Mouse (Mus musculus): ENCODE data around the gene Lage3. TPM values are rescaled to one million over a fixed set of nuclear protein-coding genes. Genes with fewer than 3 reads are reported as not detected.

The Lage3 gene
- total RNA-seq, 1 experiment from 2014 or later, result 6.7 TPM

Other genes starting within 250 kb of the Lage3 start
- not detected in 3 replicates for gene Opn1mw, start 226.2 kb downstream of the Lage3 start, total RNA-seq (2017)
- gene Mecp2, start 218.3 kb downstream of the Lage3 start, total RNA-seq (2017), result 22.6 to 35.0 TPM (median 27.3 TPM) in 3 replicates
- not detected in 3 replicates for gene Tex28, start 185.8 kb downstream of the Lage3 start, total RNA-seq (2017)
- not detected in 3 replicates for gene Tktl1, start 176.4 kb downstream of the Lage3 start, total RNA-seq (2017)
- gene Flna, start 103.8 kb downstream of the Lage3 start, total RNA-seq (2017), result 2,023 to 2,748 TPM (median 2,149 TPM) in 3 replicates
- 85.3 to 98.0 TPM (median 91.4 TPM) in 3 replicates for gene Emd, start 98.9 kb downstream of the Lage3 start, total RNA-seq (2017)
- 1,229 to 1,534 TPM (median 1,358 TPM) in 3 replicates for gene Rpl10, start 82.8 kb downstream of the Lage3 start, total RNA-seq (2017)
- 59.4 to 103 TPM (median 69.3 TPM) in 3 replicates for gene Taz, start 71.7 kb downstream of the Lage3 start, total RNA-seq (2017)
- 46.0 to 56.4 TPM (median 56.0 TPM) in 3 replicates for gene Dnase1l1, start 71.3 kb downstream of the Lage3 start, total RNA-seq (2017)
- 286 to 398 TPM (median 345 TPM) in 3 replicates for gene Atp6ap1, start 56.5 kb downstream of the Lage3 start, total RNA-seq (2017)
- gene Gdi1, start 48.6 kb downstream of the Lage3 start, total RNA-seq (2017), result 87.9 to 106 TPM (median 93.3 TPM) in 3 replicates
- 83.1 to 120 TPM (median 87.7 TPM) in 3 replicates for gene Fam50a, start 40.6 kb downstream of the Lage3 start, total RNA-seq (2017)
- 0.19 to 0.78 TPM (median 0.21 TPM) in 3 replicates for gene Plxna3, start 24.6 kb downstream of the Lage3 start, total RNA-seq (2017)
- 3.6 to 12.2 TPM (median 10.0 TPM) in 3 replicates for gene Ubl4a, start 19.6 kb upstream of the Lage3 start, total RNA-seq (2017)
- 11.6 to 17.2 TPM (median 13.4 TPM) in 3 replicates for gene Slc10a3, start 19.7 kb upstream of the Lage3 start, total RNA-seq (2017)
- 10.5 to 15.7 TPM (median 12.8 TPM) in 3 replicates for gene Fam3a, start 39.7 kb upstream of the Lage3 start, total RNA-seq (2017)
- 26.2 to 51.9 TPM (median 31.9 TPM) in 3 replicates for gene Ikbkg, start 39.7 kb upstream of the Lage3 start, total RNA-seq (2017)
- gene G6pdx, start 75.6 kb upstream of the Lage3 start, total RNA-seq (2017), result 120 to 126 TPM (median 124 TPM) in 3 replicates
- not detected in 3 replicates for gene Gm6880, start 127.8 kb upstream of the Lage3 start, total RNA-seq (2017)
- gene Olfr1326-ps1, start 221.3 kb upstream of the Lage3 start, total RNA-seq (2017), result not detected in 3 replicates
- gene Olfr1325, start 239.1 kb upstream of the Lage3 start, total RNA-seq (2017), result not detected in 3 replicates

Measured in monocyte, adult 5-6 weeks (primary cell).